Mouse (Mus musculus) forelimb bud, embryonic 11.5 days (tissue): ENCODE measurements around the gene C1qa.

Experiments used
- DNase-seq: peaks from one replicate; pipeline ENCODE4 v3.0.0-alpha.2; 2012; ENCODE audit warnings: low read depth, low spot score

C1qa gene

DNA sequence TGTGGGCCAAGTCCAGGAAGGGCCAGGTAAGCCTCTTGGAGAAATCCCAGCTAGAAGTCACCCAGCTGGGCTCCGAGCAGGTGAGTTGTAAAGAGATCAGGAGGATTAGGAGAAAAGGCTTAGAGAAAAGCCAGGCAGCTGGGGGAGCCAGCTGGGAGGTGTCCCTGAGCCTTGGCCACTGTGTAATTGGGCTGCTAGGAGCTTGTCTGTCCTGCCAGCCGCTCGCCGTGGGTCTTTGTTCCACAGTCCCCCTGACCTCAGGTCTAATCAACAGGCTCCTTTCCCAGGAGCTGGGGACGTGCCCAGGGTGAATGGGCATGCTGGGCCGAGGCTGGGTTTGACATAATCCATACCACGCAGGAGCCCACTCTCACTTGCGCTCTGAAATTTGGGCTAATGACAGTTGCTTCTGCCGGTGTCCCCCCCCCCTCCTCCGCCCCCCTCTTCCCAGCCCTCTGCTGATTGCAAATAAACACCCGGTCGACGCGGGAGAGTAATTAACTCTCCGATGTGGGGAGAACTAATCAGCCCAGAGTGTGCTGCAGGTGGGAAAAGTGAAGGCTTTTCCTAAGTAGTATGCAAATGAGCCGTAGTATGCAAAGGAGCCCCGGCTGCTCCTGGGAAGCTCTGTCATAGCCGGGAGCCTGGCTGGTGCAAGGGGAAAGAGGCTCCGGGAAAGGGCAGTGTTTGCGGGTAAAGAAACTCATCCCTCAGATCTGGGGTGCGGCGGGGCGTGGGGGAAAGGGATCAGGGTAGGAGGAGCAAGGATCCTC, 6.3 kb upstream of the C1qa start:
- no peak for DNase-seq

DNA sequence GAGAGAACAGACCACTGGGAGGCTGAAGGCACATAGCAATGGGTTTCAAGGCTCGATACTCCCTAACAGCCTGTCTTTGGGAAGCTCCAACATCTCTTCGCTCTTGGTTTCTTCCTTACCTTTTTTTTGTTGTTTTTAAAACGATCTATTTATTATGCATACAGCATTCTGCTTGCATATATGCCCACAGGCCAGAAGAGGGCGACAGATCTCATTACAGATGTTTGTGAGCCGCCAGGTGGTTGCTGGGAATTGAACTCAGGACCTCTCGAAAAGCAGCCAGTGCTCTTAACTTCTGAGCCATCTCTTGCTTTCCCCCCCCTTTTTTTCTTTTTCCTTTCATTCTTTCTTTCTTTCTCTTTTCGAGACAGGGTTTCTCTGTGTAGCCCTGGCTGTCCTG, 551 bp upstream of the C1qa start:
- DNase-seq: no peak

DNA sequence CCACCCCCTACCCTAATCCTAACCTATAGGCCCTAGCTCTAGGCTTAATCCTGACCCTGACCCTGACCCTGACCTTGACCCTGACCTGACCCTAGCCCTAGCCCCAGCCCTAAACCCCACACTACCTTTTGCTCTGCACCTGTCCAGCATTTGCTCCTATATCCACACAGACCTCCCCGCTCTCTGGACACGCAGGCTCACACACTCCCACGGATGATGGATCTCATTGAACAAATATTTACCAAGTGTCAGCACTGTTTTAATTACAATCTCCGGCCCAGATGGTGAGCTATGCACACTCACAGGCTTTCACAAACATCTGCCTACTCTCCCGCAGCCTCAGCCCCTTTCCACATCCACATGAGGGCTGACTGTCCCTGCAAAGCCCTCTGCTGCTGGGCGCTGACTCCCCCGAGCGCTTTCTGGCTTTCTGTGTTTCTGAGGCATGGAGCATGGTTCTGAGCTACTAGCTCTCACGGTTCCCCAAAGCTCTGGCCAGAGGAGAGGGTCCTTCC, 462 bp downstream of the C1qa start:
- DNase-seq: no peak

DNA sequence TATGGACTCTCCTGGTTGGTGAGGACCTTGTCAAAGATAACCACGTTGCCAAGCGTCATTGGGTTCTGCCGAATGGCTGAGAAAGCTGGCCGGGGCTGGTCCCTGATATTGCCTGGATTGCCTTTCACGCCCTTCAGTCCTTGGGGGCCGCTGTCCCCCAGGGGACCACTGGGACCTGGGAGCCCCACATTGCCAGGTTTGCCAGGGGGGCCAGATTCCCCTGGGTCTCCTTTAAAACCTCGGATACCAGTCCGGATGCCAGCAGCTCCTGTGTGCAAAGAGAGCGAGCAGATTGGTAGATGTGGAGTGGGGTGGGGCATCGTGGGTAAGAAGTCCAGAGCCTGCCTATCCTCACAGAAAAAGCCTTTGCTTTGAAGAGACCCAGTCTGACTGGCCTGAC, 2.1 kb downstream of the C1qa start:
- no peak for DNase-seq

DNA sequence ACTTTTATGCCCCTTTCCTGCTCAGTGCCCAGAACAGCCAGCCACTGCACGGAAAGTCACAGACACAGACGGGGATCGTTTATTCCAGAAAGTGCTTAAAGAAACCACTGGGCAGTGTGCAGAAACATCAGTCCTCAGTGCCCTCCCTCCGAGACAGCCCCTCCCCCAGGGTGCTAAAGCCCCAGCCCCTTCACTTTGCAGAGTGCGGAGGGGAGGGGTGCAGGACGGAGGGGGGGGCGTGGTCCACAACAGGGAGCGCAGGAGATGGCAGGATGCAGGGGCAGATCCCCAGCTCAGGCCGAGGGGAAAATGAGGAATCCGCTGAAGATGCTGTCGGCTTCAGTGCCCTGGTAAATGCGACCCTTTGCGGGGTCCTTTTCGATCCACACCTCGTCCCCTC, 2.7 kb downstream of the C1qa start:
- no peak for DNase-seq

DNA sequence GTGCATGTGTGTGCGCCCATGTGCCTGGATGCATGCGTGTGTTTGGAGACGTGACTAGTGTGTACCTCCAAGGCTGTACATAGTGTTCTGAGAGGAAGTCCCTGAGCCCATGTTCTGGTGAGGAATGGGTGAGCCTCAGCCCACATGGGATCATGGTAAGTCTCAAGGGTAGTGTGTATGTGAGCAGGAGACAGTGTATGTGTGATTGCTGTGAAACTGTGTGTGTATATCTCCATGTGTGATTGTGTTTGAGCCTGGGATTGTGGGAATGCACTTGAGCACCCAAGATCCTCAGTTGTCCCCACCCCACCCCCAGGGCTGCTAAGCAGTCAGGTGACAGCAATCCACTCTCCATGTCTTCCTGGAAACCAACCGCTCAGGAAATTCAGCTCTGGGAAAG, 3.8 kb downstream of the C1qa start:
- no peak for DNase-seq

DNA sequence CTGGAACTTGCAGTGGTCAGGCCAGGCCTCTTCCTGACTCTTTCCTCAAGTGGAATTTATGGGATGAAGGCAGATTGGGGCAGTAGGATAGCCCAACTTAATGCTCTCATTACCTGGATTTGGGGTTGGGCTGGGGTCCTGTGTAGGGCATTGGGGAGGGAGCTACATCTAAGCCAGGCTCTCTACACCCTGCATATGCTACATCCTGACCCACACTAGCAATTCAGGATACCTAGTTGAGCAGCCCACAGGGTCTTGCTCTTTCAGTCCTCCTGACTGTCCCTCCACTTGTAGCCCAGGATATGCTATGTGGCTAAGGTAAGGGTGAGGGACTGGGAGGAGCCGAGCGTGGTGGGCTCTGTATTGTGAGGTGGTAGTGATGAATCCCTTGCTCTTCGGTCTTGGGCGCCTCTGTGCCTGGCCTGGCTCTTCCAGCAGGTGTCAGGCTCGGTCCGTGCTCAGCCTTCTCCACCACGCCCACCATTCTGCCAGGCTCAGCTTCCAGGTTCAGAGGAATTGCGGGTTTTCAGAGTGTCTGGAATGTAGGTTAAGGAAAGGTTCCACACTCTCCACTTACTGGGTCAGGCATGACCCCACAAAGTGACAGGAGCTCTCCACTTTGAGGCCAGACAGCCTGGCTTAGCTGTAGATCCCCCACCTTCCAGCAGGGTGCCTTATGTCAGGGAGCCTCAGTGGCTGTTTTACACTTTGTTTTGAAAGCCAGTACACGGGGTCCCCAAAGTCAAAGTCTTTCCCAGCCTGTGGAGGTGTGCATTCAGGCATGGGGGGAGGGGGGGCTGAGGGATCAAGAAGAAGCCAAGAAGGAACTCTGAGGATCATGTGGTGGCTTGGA, 4.7 kb downstream of the C1qa start:
- DNase-seq: peak; percentile 33

DNA sequence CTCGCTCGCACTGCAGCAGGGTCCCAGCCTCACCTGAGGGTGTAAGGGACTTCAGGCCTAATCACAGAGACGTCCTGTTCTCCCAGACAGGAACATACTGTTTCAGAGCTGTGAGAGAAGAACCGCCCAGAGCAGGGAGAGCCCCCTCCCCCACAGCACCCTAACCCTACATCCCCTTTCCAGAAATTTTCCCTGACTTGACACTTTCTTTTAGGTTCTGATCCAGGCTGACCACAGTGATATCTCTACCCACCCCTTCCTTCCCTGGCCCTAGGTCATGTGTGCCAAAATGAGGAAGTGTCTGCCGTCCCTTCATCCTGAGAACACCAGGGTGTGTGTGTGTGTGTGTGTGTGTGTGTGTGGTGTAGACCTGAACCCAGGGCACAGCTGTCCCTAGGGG, 5.8 kb downstream of the C1qa start, which contains the start of gene C1qc:
TSS of gene C1qc (minus strand) at position 255 of the 400 bp plus-strand sequence.
- DNase-seq: no peak

DNA sequence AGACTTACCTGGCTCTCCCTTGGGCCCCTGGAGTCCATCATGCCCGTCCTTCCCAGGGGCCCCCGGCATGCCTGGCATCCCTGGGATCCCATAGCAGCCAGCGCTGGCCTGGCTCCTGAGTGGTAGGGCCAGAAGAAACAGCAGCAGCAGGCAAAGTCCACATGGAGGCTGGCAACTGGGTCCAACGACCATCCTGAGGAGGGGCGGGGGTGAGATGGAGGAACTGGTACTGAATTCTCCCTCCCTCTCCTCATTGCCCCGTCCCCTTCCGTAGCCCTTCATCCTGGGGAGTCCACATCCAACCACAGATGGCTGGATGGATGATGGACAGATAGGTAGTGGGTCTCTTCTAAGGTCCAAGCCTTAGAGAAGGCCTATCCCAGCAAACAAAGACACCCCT, 6.2 kb downstream of the C1qa start:
- DNase-seq: no peak

DNA sequence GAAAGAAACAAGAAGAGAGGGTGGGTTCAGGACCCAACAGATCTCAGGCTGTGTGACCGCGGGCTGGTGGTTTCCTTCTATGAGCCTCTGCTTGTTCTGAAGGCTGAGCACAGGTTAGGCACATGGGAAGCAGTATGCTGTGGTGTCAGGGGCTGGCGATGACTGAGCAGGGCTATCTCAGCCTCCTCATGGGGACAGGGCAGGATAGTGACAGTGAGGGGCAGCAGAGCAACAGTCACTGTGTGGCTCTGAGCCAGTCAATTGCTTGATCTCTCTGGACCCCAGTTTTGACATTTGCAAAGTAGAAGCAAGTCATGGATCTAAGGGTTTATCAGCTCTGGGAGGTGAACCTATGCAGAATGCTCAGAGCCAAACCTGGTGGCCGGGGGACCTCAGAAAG, 7.5 kb downstream of the C1qa start:
- DNase-seq: no peak

DNA sequence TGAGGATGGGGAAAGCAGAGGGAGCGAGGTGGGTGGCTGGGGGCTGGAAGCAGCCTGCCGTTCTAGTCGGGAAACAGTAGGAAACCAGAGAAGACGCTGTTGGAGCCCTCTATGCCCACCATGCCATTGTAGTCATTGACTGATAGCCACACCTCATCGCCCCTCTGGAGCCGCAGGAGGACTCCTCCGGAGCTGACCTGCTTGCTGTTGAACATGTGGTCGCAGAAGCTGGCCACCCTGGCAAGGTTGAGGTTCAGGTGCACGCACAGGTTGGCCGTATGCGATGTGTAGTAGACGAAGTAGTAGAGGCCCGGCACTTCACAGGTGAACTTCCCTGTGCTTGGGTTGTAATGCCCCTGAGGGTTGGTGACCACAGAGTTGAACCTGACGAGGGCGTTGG, 8.6 kb downstream of the C1qa start:
- no peak for DNase-seq

DNA sequence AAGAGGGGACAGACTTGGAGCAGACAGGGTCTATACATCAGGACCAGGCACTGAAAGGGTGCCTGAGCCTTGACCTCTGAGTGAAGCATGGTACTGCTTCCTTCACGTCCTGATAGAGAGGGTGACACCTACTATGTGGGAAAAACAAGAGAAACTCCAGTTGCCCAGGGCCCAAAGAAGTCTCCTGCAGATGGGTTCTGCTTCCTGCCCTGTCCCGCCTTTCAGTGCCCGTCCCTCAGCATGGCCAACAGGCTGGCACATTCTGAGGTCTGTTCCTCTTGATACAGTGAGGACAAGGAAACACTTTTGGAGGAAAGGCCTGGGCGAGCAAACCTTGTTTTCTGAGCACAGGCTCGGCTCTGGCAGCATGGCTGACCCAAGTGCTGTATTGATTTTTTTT, 10.9 kb downstream of the C1qa start:
- no peak for DNase-seq

DNA sequence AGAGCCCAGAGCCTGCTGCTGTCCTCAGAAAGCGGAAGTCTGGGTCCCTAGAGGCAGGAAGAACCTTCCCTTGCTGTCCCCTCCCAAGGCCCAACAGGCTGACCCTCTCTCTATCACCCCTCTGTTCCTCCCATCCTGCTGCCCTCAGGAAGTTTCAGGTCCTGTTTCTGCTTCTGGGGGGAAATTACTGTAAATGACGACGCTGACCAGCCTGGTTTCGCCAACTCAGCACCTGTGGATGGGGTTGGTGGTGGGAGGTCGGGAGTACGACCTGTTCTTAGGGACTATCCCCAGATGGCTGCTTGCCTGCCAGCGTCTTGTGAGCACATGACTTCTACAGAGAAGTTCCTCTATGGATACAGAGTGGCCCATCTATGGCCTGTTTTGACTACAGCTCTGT, 12.5 kb downstream of the C1qa start, which contains the start of gene C1qb:
TSS of gene C1qb (minus strand) at position 87 of the 400 bp plus-strand sequence.
- DNase-seq: no peak

DNA sequence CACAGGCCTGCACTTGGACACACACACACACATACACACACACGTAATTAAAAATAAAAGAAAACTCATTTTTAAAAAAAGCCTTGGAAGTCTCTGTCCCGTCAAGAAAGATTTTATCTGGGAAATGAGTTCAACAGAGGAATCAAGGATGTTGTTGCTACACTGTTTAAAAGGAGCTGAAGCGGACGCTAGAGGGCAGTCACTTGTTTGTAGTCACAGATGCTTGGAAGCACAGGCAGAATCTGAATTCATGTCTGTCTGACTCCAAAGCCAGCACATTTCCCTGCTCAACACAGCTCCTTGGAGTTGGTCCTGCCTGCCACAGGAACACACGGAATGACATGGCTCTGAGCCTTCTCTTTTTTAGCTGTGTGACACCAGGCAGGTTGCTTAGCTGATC, 20.0 kb downstream of the C1qa start:
- no peak for DNase-seq

DNA sequence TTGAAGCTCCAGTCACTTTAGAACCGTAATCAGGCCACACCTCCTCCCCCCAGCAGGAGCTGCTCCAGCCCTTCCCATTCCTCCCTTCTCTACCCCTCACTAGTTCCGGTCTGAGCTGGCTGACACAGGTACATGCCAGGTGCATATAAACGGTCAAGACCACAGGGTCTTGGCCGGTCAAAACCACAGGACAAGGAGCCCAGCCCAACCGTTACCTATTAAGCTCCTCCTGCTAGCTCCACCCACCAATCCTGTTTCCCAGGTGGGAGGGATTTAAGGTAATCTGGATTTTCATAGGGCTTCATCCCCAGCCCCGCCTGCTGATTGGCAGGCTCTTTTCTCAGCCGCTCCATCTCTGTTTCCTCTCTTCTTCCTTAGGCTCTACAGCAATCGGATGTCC, 20.4 kb downstream of the C1qa start:
- DNase-seq: peak; percentile 54

DNA sequence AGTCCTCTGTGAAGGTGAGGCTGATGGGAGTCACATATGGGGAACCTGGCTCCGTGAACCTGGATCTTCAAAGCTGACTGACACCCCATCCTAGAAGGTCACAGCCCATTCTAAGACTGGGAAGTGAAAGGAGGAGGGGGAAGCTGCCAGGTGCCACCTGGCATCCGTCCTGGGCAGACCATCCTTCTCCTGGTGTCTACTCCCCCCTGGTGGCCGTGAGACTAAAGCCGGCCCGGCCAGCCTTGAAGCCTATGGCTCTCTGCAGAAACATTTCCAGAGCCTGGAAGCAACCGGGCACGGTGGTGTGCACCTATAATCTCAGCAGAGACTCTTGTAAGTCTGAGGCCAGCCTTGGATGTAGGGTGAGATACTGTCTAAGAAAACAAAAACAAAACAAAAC, 21.6 kb downstream of the C1qa start:
- peak; percentile 48 for DNase-seq

DNA sequence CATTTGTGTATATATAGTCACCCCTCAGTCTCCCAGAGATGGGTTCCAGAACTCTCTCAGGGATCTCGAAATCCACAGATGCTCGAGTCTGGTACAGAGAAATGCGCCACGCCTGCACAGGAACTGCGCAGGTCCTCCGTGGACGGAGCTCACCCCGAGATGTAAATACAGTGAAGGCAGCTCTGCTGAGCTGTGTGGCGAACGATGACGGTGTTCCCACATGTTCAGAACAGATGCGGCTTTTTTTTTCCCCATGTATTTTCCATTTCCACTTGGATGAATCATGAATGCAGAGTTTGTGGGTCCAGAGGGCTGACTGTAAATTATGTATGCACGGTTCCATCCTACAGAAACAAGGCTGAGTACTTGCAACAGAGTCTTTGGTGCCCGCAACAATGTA, 23.6 kb downstream of the C1qa start:
- DNase-seq: no peak

DNA sequence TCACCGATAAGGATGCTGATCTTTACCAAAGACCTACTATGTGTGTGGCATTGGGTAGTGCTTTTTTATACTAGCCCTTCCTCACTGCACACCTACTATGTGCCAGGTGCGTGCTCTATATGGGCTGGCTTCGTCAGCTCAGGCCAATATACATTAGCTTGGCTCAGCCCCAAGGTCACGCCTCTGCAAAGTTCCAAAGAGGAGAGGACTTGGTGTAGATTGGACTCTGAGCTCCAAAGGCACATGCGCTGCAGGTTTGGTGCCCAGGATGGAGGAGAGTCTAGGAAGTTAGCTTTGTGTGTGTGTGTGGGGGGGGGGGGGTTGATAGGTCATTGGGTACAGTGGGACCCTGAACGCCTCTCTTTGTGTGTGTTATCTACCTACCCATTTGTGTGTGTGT, 30.2 kb downstream of the C1qa start:
- DNase-seq: no peak

DNA sequence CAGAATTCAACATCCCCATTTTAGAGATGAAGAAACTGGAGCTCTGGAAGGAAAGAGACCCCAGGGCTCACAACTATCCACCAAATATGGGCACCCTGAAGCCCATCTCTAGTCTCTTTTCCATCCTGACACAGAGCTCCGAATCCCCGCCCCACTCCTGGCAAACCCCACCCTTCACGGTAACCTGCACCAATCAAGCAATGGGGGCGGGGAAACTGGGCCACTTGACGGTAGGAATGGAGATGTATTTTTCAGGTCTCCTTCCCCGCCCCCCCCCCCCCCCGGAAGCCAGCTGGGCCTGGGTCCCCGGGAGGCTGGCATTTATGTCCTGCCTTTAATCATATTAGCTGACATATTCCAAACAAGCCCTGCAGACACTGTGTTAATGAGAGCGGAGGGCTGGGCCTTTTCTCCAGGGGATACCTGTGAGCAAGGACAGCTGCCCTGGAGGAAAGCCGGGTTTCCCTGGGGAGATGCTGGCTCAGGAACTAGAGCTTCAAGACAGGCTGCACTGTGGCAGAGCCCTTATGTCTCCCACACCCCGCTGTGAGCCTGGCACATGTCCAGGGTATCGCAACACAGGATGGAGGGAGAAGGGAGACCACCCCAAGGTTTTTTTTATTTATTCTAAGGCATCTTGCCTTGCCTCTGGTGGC, 30.8 kb downstream of the C1qa start:
- no peak for DNase-seq

DNA sequence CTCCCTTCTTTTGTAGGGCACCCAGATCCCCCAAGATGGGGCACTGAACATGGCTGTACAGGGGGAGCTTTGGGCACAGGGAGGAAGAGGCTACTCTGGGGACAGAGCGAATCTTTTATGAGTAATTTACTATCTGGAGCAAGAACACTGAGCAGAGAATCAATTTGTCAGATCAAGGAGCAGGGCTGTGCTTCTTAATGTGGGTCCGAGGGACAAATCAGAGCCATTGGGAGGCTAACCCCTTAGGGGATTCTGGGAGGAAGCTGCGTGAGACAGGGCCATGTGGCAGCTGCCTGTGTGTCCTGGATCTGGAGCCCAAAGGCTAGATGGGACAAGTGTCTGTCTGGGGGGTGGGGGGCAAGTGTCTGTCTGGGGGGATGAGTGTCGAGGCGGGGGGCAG, 33.1 kb downstream of the C1qa start:
- DNase-seq: no peak

DNA sequence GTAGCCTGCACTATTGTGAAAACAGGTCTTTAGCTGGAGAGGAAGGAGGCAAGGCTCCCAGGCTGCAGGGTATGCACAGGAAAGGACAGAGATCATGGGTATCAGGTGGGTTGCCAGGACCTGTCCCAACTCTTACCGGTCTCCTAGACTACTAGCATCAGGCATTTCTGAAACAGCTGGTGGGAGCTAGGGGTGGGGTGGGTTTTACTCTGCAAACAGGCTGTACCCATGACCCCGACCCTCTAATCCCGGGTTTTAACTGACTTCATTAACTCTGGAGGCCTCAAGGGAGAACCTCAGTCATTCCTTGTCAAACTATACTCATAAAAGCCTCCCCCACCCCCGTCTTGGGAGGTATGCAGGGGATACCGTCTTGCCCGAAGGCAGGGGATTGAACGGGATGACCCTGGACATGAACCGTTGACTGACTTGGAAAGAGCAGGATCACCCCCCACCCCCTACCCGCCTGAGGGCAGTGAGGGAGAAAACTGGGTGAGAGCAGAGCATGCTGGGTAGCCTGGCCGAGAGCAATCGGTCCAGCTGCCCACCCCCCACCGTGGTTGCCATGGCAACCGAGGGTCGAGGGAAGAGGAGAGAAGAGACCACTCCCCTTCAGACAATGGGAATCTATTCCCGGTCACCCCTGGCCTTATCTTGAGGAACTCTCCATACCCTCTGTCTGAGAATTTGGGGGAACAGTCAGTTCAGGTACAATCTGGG, 33.7 kb downstream of the C1qa start:
- DNase-seq: peak; percentile 47

DNA sequence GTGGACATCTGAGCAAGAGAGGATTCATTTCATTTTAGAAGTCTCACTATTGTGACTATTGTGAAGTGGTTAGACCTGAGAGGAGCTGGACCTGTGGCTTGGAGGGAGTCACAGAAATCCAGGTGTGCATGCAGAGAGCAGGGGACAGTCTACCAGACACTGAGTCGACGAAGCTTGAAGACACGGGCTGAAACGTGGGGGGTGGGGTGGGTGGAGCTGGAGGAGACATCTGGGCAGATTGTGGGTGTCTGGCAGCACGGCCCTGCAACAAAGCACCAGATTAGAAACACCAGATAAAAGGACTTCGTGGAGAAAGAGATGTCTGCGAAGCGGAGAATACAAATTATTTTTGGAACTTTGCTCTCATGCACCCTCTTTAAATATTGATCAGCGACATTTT, 35.1 kb downstream of the C1qa start:
- DNase-seq: no peak
